Mouse (Mus musculus) T-cell, adult 2 months (primary cell): ENCODE data around the gene Pdx1.

Source experiments
- DNase-seq: peaks from one replicate; pipeline ENCODE4 v3.0.0; 2022; ENCODE audit warnings: low spot score

The Pdx1 gene

DNA sequence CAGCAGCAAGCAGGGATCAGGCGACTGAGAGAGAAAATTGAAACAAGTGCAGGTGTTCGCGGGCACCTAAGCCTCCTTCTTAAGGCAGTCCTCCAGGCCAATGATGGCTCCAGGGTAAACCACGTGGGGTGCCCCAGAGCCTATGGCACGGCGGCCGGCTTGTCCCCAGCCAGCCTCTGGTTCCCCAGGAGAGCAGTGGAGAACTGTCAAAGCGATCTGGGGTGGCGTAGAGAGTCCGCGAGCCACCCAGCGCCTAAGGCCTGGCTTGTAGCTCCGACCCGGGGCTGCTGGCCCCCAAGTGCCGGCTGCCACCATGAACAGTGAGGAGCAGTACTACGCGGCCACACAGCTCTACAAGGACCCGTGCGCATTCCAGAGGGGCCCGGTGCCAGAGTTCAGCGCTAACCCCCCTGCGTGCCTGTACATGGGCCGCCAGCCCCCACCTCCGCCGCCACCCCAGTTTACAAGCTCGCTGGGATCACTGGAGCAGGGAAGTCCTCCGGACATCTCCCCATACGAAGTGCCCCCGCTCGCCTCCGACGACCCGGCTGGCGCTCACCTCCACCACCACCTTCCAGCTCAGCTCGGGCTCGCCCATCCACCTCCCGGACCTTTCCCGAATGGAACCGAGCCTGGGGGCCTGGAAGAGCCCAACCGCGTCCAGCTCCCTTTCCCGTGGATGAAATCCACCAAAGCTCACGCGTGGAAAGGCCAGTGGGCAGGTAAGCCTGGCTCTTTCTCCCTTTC, at the start of gene Pdx1:
Pdx1 (plus strand) TSS at position 34 of the 747 bp plus-strand sequence.
- no peak for DNase-seq

DNA sequence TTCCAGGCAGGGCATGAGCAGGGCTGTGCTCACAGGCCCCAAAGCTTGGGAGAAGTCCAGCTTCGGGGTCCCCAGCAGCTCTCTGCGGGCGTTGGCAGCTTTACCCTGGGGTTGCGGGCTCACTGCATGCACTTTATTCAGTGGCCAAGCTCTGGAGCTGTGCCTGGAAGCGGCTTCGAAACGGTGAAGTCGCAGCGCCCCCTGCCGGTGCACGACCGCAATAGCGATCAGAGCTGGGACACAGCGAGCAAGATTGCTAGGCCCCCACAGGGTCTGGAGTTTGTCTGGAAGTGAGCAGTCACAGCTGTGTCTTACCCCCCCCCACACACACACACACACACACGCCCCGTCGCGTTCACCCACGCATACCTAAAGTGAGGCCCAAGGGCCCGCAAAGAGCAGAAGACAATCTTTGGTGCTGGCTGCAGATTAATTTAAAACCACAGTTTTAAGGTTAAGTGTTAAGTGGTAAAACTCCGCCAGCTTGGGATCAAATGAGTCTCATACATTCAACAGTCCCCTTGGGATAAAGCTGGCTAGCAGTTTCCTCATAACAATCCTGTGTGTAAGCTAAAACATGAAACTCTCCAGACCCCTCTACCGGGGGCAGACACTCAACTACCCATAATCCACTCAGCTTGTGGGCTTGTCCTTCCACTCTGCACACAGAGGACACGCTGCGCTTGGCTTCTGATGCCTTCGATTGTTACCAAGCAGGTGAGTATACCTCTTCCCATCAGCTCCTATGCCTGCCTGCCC, 42.2 kb upstream of the Pdx1 start:
- peak; percentile 74 for DNase-seq

DNA sequence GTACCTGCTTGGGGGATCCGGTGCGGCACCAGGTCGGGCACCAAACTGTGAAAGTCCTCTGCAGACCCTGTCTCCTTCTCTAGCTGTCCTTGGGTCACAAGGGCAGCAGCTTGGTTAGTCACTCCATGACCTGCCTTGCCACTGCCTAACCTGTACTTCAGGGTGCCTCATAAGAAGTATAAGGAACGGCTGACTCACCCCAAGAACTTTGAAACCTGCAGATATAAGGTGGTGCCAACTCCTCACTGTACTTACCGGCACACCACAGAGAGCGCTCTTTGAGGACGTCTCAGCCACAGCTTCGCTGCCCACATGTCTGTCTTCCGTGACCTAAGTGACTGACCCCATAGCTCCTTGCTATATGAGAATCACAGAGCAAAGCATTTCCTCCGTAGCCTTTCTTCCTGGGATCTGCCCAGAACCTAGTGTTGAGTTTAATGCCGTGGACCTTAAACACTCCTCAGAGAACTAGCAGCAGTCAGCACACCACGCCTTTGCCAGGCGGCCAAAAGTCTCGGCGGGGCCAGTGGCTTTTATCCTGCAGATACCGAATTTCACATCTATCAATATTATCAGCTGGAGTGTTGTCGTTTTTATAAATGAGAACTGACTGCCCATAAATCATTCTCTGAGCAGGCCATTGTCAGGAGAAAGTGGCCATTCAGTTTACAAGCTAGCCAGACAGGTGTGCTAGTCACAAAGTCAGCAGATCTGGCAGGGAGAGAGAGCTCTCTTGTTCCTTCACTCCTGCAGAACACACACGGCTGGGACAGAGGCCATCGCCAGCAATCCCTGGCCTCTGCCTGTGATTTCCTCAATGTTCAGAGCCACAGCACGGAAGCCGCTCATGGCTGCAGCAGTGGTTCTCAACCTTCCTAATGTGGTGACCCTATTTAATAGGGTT, 34.1 kb upstream of the Pdx1 start:
- DNase-seq = no peak

DNA sequence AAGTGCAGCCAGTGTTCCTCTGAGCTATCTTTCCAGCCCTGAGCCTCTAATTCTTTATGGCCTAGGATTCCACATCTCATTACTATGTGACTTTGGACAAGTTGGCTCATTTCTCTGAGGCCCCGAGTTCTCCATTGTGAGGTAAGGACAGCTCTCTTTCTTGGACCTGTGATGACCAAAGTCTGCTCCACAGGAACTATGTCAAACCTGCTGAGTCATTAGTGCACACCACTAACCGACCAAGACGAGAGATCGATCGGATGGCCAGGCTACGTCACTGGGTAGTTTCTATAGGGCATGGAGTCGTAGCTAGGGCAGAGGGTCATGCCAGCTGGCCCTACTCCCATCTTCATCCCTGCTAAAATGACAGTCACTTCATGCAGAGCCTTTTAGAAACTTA, 25.9 kb upstream of the Pdx1 start:
- no peak for DNase-seq

DNA sequence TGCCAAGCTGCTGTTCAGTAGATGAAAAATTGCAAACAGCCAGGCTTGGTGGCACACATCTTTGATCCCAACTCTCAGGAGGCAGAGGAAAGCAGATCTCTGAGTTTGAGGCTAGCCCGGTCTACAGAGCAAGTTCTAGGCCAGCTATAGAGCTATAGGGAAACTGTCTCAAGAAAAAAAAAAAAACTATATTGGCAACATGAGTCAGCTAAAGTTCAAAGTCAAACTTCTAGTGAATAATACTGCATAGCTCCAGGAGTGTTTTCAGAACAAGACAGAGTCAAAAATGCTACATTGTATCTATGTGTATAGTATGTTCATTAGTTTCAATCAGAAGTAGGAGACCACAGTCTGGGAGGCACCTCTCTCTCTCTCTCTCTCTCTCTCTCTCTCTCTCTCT, 9.6 kb upstream of the Pdx1 start:
- DNase-seq = no peak

DNA sequence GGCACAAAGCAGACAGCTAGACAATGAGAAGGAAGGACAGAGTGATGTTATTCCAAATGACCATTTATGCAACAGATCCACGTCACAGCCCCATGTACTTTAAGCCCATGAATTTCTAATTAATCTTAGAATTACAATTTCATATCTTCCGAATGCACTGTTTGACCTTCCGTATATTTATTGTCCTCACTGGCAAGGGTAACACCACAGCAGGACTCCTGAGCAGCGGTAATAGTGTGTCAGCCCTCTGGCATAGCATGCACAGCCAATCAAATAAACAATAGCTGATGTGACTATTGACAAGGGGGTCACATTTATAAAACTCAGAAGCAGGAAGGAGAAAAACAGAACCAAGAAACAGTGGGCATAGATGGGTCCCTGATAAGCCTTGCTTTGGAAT, 9.0 kb upstream of the Pdx1 start:
- DNase-seq = no peak

GRCm38 (mm10) chr5:147261899-147262541, 7.7 kb upstream of the Pdx1 start:
- DNase-seq = no peak

- DNase-seq = no peak
Measured at GRCm38 (mm10) chr5:147263945-147264344, 5.8 kb upstream of the Pdx1 start.

DNA sequence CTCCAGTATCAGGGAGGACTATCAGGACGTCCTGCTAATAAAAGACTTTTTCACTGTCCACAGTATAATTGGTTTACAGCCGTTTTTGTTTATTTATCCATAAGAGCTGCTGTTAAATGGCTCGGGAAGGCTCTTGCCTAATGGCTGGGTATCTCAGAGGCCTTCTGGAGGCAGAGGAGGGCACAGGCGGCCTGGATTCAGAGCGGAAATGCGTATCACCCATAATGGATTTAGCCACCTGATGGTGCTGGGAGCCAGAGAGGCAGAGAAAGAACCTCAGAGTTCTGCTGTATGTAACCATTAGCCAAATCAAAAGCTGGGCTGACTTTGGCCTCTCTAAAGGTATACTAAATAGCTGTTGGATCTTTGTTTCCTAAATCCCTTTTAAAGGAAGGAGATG, 2.3 kb upstream of the Pdx1 start:
- no peak for DNase-seq

DNA sequence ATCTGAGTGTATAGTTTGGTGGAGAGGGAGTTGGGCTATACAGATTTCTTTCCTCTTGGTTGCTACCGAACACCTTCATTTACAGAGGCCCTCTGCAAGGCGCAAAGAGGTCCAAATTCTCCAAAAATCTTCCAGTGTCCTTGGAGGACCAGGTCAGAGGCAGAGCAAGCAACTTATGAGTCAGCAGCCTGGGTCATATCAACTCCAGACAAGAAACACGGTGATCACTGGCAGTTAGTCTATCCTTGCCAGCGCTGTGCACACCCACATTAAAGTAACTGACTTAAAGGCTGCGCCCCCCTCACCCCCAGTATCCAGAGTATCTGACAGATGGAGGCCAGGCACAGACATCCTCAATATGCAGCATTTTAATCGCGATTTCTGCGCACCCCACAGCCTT, 1.0 kb upstream of the Pdx1 start:
- no peak for DNase-seq

DNA sequence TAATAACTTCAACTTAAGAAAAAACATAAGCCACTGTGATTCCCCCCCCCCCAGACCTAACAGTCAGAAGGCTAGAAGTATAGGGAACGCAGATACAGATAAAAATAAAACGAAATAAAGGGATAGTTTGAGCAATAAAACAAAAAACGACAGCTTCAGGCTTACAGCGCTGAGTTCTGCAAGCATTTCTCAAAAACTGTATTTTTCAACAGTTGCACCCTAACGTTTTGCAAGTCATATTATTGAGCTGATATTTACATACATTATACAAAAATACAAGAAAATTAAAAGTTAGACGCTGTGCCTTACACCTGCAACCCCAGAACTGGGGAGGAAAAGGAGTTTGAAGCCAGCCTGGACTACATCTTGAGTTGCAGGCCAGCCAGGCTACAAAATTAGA, 388 bp upstream of the Pdx1 start:
- no peak for DNase-seq

GRCm38 (mm10) chr5:147270673-147271655, 1.2 kb downstream of the Pdx1 start:
- DNase-seq = no peak

- DNase-seq = no peak
Measured at GRCm38 (mm10) chr5:147272046-147272807, 2.5 kb downstream of the Pdx1 start.

DNA sequence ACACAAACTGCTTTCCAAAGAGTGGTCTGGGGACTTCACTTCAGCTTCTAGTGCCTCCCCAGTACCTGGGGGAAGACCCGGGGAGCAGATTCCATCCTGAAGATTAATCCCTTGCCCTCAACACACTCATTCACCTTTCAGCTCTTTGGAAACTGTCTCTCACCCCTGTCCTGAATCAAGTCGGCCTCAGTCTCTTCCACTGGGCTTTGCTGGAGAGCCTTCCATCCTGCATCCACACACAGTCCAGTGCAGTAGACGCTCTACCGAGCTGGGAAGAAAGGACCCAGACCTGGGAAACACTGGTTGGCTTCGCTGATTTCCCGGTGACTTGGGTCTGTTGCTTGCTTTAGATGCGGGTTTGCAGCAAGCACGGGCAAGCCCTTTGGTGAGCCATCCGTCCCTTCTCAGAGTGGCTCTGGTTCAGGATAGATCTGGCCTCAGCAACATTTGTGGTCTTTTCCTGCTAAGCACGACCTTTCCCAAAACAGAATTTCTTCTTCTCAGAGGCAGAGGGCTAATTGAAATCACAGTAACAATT, 3.1 kb downstream of the Pdx1 start:
- no peak for DNase-seq

DNA sequence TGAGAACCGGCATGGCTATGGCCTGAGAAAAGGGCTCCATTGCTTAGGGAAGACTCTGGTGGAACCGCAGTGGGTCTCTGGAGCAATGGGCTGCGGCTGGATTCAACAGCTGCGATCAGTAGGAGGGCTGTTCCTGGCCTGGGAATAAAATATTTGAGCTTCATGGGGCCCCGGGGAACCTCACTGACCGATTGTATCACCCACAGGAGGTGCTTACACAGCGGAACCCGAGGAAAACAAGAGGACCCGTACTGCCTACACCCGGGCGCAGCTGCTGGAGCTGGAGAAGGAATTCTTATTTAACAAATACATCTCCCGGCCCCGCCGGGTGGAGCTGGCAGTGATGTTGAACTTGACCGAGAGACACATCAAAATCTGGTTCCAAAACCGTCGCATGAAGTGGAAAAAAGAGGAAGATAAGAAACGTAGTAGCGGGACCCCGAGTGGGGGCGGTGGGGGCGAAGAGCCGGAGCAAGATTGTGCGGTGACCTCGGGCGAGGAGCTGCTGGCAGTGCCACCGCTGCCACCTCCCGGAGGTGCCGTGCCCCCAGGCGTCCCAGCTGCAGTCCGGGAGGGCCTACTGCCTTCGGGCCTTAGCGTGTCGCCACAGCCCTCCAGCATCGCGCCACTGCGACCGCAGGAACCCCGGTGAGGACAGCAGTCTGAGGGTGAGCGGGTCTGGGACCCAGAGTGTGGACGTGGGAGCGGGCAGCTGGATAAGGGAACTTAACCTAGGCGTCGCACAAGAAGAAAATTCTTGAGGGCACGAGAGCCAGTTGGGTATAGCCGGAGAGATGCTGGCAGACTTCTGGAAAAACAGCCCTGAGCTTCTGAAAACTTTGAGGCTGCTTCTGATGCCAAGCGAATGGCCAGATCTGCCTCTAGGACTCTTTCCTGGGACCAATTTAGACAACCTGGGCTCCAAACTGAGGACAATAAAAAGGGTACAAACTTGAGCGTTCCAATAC, 4.7 kb downstream of the Pdx1 start:
- no peak for DNase-seq

DNA sequence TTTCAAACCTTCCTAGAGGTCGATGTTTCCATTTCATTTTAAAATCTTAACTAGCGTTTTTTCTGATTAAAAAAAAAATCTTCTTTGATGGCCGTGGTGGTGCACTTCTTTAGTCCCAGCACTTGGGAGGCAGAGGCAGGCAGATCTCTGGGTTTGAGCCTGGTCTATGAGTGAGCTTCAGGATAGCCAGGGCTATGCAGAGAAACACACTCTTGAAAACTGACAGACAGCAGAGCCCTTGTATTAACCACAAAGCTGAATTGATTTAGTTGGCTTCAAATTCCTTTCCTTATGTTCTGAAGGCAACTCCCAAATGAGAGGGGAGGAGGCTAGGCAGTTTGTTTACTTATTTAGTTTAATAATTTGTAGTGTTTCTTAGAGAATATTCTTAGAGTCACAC, 6.0 kb downstream of the Pdx1 start:
- DNase-seq = no peak

GRCm38 (mm10) chr5:147276701-147277546, 7.2 kb downstream of the Pdx1 start:
- no peak for DNase-seq

DNA sequence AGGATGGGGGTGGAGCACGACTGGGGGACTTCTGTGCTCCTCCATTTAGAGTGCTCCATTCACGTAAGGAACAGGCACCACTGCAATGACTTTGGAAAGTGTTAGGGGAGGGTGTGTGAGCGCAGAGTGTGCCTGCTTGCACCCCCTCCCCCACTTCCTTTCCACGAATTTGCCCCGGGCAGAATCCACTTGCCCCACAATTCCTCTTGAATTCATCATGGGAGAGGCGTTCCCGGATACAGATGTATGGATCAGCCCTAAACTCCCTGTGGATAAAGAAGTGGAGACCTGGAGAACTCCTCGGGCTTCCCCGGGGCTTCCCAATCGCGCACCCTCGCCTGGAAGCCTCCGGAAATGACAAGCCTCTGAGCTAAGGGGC, 7.8 kb downstream of the Pdx1 start:
- no peak for DNase-seq
